Mouse (Mus musculus) testis, adult 2 months (tissue): ENCODE data around the gene Ehhadh. TPM values are rescaled to one million over a fixed set of nuclear protein-coding genes. Genes with fewer than 3 reads are reported as not detected.
A peak's percentile ranks its signal among the peaks of the same experiment; 100 is the strongest.

Experiments used
- H3K27ac ChIP-seq: fragments of 200-500 bp; 2 replicates; pipeline ENCODE4 v1.5.1; 2012; ENCODE audit warnings: low read depth, low read length; ENCODE audit not compliant: control insufficient read depth, insufficient read depth
- H3K27me3 ChIP-seq: fragments of 200-500 bp; 2 replicates; pipeline ENCODE4 v1.6.1; 2012; ENCODE audit warnings: mild to moderate bottlenecking, low read length, moderate library complexity; ENCODE audit not compliant: control insufficient read depth, insufficient read depth
- H3K36me3 ChIP-seq: fragments of 200-500 bp; 2 replicates; pipeline ENCODE4 v1.6.1; 2012; ENCODE audit warnings: mild to moderate bottlenecking, low read length; ENCODE audit not compliant: control insufficient read depth, insufficient read depth
- H3K4me1 ChIP-seq: fragments of 200-500 bp; 2 replicates; pipeline ENCODE4 v1.6.1; 2012; ENCODE audit warnings: low read length; ENCODE audit not compliant: control insufficient read depth, insufficient read depth
- H3K4me3 ChIP-seq: fragments of 200-500 bp; 2 replicates; pipeline ENCODE4 v1.5.1; 2012; ENCODE audit warnings: low read depth, mild to moderate bottlenecking, low read length, moderate library complexity, mixed read lengths; ENCODE audit not compliant: control insufficient read depth
- CTCF ChIP-seq: fragments of 200-500 bp; IDR thresholded peaks from 2 replicates; pipeline ENCODE4 v1.5.1; 2012; ENCODE audit warnings: low read depth, mild to moderate bottlenecking, inconsistent platforms, low read length, moderate library complexity; ENCODE audit not compliant: control insufficient read depth, insufficient read depth, insufficient replicate concordance
- POLR2A ChIP-seq: fragments of 200-500 bp; IDR thresholded peaks from 2 replicates; pipeline ENCODE4 v1.6.1; 2012; ENCODE audit warnings: low read depth, mild to moderate bottlenecking, inconsistent platforms, low read length, moderate library complexity; ENCODE audit not compliant: control insufficient read depth
- polyA plus RNA-seq: library from polyadenylated mRNA; depleted of rRNA; stranded (reverse); fragments of >200 nt; gene quantifications from 2 replicates; pipeline ENCODE4 v1.2.3, GENCODE M21; 2012; rRNA removed

Gene Ehhadh
- 0.74 and 1.1 TPM in 2 replicates for polyA plus RNA-seq

- H3K36me3 ChIP-seq, result no peaks in the 10 kb centered on the region
- H3K4me3 ChIP-seq, result peak within 1 kb of the TSS; percentile 68
- H3K4me1 ChIP-seq, result peaks cover 8% of the 10 kb centered on the region
- no peak within 1 kb of the TSS for H3K27ac ChIP-seq
- no peak for TF ChIP-seq CTCF
- peak; percentile 37; the same call in 1 of the 2 replicates for TF ChIP-seq POLR2A
- no peaks in the 10 kb centered on the region for H3K27me3 ChIP-seq
Measured at GRCm38 (mm10) chr16:21787516-21788353, at the start of gene Ehhadh. TSS of gene Ehhadh (minus strand) at chr16:21787807.

GRCm38 (mm10) chr16:21836311-21837072, 48.9 kb upstream of the Ehhadh start:
- no peaks in the 10 kb centered on the region for H3K36me3 ChIP-seq
- TF ChIP-seq CTCF (no peak), POLR2A (no peak)
- no peaks in the 10 kb centered on the region for H3K4me1 ChIP-seq
- no peak overlapping the region for H3K27ac ChIP-seq
- H3K27me3 ChIP-seq, result no peaks in the 10 kb centered on the region
- H3K4me3 ChIP-seq, result no peak overlapping the region

GRCm38 (mm10) chr16:21835584-21835931, 48.0 kb upstream of the Ehhadh start:
- Histone ChIP-seq H3K27me3 (no peaks in the 10 kb centered on the region), H3K4me3 (no peak overlapping the region), H3K36me3 (no peaks in the 10 kb centered on the region), H3K4me1 (no peaks in the 10 kb centered on the region), H3K27ac (no peak overlapping the region)
- TF ChIP-seq CTCF (no peak), POLR2A (no peak)

GRCm38 (mm10) chr16:21834866-21835583, 47.4 kb upstream of the Ehhadh start:
- Histone ChIP-seq H3K4me1 (no peaks in the 10 kb centered on the region), H3K36me3 (no peaks in the 10 kb centered on the region), H3K27me3 (no peaks in the 10 kb centered on the region), H3K4me3 (no peak overlapping the region), H3K27ac (no peak overlapping the region)
- no peak for TF ChIP-seq POLR2A
- TF ChIP-seq CTCF, result no peak

- H3K27me3 ChIP-seq, result no peaks in the 10 kb centered on the region
- TF ChIP-seq CTCF (no peak), POLR2A (no peak)
- H3K27ac ChIP-seq, result no peak overlapping the region
- H3K4me1 ChIP-seq, result no peaks in the 10 kb centered on the region
- H3K4me3 ChIP-seq, result no peak overlapping the region
- H3K36me3 ChIP-seq, result no peaks in the 10 kb centered on the region
Measured at GRCm38 (mm10) chr16:21833970-21834369, 46.4 kb upstream of the Ehhadh start.

- Histone ChIP-seq H3K4me1 (no peaks in the 10 kb centered on the region), H3K4me3 (no peak overlapping the region)
- TF ChIP-seq CTCF, result no peak
Measured at GRCm38 (mm10) chr16:21833469-21833868, 45.9 kb upstream of the Ehhadh start.

GRCm38 (mm10) chr16:21831764-21832163, 44.2 kb upstream of the Ehhadh start:
- TF ChIP-seq CTCF, result no peak
- no peak for TF ChIP-seq POLR2A
- Histone ChIP-seq H3K4me3 (no peak overlapping the region), H3K36me3 (no peaks in the 10 kb centered on the region), H3K27me3 (no peaks in the 10 kb centered on the region), H3K27ac (no peak overlapping the region), H3K4me1 (no peaks in the 10 kb centered on the region)

More at GRCm38 (mm10) chr16:21833469-21833868, 45.9 kb upstream of the Ehhadh start:
- no peaks in the 10 kb centered on the region for H3K36me3 ChIP-seq
- H3K27me3 ChIP-seq, result no peaks in the 10 kb centered on the region
- no peak overlapping the region for H3K27ac ChIP-seq
